Mouse (Mus musculus) brain, adult 2 months (tissue): ENCODE data around the gene Mrpl40.

Source experiments
- DNase-seq: peaks from one replicate; pipeline ENCODE4 v3.0.0; 2011; ENCODE audit warnings: low read depth, low spot score

The Mrpl40 gene

DNA sequence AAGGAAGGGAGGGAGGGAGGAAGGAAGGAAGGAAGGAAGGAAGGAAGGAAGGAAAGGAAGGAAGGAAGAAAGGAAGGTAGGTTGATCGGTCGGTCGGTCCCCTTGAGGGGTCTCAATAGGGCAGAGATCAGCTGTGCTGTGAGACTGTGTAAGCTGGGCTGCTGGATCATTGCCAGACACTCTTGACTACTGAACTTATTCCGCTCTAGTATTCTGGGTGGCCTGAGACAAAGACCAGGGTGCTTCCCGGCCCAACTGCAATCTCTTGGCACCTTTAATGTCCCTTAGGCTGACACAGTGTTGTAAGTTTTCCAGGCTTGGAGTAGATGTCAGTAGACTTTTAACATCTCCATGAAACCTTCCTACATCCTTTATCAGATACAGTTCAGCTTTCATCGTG is 47.6 kb downstream of the Mrpl40 start:
- no peak for DNase-seq

DNA sequence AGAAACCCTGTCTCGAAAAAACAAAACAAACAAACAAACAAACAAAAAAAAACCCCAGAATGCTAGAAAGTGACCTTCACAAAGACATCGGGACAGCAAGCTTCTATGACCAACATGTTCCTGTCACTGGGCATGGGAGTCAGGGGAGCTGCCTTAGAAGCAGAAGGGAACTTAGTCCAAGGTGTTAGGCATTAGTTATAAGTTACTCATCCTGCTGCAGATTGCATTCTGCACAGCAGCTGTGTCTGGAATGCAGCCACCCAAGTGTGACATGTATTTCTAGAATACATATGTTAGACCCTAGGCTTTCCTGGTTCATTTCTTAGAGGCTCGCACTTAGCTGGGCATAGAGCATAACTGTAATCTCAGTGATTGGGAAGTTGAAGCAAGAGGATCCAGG is 48.0 kb downstream of the Mrpl40 start:
- DNase-seq = no peak

DNA sequence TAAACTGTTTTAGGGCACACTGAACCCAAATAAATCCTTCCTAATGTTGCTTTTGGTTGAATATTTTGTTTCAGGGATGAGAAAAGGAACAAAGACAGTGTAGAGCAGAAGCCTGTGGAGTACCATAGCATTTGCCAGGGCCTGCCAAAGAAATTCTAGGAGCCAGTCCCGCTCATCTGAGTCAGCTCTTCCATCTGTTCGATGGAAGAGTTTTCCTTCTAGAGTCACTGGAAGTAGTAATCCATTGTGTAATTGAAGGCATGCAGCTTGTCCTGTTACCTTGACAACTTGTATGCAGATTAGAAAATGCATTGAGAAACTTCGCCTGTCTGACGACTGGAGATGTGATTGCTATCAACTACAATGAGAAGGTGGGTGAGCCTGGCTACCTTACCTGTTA is 53.7 kb downstream of the Mrpl40 start:
- DNase-seq = peak; percentile 75

DNA sequence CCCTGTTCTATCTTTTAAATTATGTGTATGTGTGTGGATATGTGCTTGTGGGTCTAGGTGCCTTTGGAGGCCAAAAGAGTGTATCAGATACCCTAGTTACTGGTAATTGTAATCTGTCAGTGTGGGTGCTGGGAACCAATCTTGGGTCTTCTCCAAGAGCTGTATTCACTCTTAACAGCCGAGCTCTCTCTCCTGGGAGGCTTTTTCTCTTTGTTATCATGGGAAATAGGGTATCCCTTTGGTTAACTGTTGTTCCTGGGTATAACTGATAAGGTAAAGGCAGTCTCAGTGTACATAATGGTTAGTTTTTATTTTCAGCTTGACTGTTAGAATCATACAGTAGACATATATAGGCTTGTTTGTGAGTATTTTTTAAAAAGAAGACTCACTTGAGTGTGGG is 54.3 kb downstream of the Mrpl40 start:
- DNase-seq = no peak
